ENCODE assay signal across 10 mouse cellular contexts in the genomic region with DNA sequence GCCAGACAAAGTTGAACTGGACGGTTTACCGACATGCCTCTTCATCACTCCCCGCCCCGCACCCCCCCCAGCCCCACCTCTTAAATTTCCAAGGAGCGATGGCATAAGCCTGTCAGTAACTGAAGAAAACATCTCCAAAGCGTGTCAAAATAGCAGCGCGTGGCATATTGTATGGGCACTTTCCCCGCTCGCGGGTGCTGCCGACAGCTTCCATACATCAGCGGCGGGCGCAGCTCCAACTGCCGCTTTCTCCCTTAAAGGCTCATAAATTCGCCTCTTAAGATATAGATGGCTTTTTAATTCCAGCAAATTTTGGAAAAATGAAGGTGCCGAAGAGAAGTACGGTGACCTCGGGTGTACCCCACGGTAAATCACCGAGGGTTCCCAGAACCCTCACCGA.
A peak's percentile ranks its signal among the peaks of the same experiment; 100 is the strongest.
DNase-seq lines count a peak whose midpoint lies in the region; ATAC-seq lines count a peak whose summit lies in the region.
"Had no signal": no experiment of that assay in that cellular context is flagged by ENCODE, and none has a peak within 500 bp of the region (broad histone marks: within the 10 kb centered on the region; RNA-seq: fewer than 3 reads in every experiment).

No protein-coding gene starts in this region.

- H3K27ac ChIP-seq in neural tube, embryonic 11.5 days (ENCODE audit: low read depth, low read length), result no peak overlapping the region
- H3K27ac ChIP-seq in hindbrain, embryonic 10.5 days, result peak overlapping the region; percentile 66
- H3K27ac ChIP-seq in midbrain, embryonic 15.5 days, result no peak overlapping the region
- H3K27ac ChIP-seq: liver, embryonic 13.5 days had no signal

- no peaks in the 10 kb centered on the region for H3K9me3 ChIP-seq in neural tube, embryonic 11.5 days (ENCODE audit: control insufficient read depth, low read length)
- no peaks in the 10 kb centered on the region for H3K9me3 ChIP-seq in hindbrain, embryonic 10.5 days
- H3K9me3 ChIP-seq in midbrain, embryonic 15.5 days, result no peaks in the 10 kb centered on the region
- H3K9me3 ChIP-seq: liver, embryonic 13.5 days had no signal

- 19% methylated on average over 23 of the region's 23 CpGs for WGBS in neural tube, embryonic 11.5 days
- 21% methylated on average over 23 of the region's 23 CpGs for WGBS in hindbrain, embryonic 10.5 days
- whole genome bisulfite sequencing in midbrain, embryonic 15.5 days, result 10% methylated on average over 23 of the region's 23 CpGs

- H3K4me2 ChIP-seq in neural tube, embryonic 11.5 days (ENCODE audit: low read depth), result peak overlapping the region; percentile 31
- peak overlapping the region; percentile 43 for H3K4me2 ChIP-seq in midbrain, embryonic 15.5 days
- H3K4me2 ChIP-seq: liver, embryonic 13.5 days had no signal

- H3K4me1 ChIP-seq in neural tube, embryonic 11.5 days (ENCODE audit: control insufficient read depth, insufficient read depth, low read length), result peaks cover 37% of the 10 kb centered on the region
- peaks cover 57% of the 10 kb centered on the region for H3K4me1 ChIP-seq in hindbrain, embryonic 10.5 days (replicated peaks)
- H3K4me1 ChIP-seq in midbrain, embryonic 15.5 days, result peaks cover 44% of the 10 kb centered on the region

- 0 out of 2 replicates have a peak, but pooled peaks cover 8% of the 10 kb centered on the region for H3K27me3 ChIP-seq in neural tube, embryonic 11.5 days (ENCODE audit: control insufficient read depth, insufficient read depth, low read length)
- peaks cover 70% of the 10 kb centered on the region for H3K27me3 ChIP-seq in hindbrain, embryonic 10.5 days (ENCODE audit: insufficient read depth, poor library complexity, severe bottlenecking)
- H3K27me3 ChIP-seq in midbrain, embryonic 15.5 days (replicated peaks), result 0 out of 2 replicates have a peak, but pooled peaks cover 4% of the 10 kb centered on the region

- no peak for ATAC-seq in neural tube, embryonic 11.5 days (ENCODE audit: insufficient read depth, low FRiP score, low TSS enrichment)
- ATAC-seq in midbrain, embryonic 15.5 days (replicated peaks), result no peak

- H3K4me3 ChIP-seq in neural tube, embryonic 11.5 days (ENCODE audit: low read depth, low read length), result peak overlapping the region; percentile 7; the same call in 1 of the 2 replicates
- H3K4me3 ChIP-seq in hindbrain, embryonic 10.5 days, result peak overlapping the region; percentile 41
- peak overlapping the region; percentile 18 for H3K4me3 ChIP-seq in midbrain, embryonic 15.5 days
- H3K4me3 ChIP-seq: liver, embryonic 13.5 days had no signal

- H3K9ac ChIP-seq in neural tube, embryonic 11.5 days (ENCODE audit: low read length), result no peak overlapping the region
- peak overlapping the region; percentile 6; the same call in 1 of the 2 replicates for H3K9ac ChIP-seq in midbrain, embryonic 15.5 days
- H3K9ac ChIP-seq: liver, embryonic 13.5 days had no signal

- H3K36me3 ChIP-seq in neural tube, embryonic 11.5 days (ENCODE audit: control insufficient read depth, insufficient read depth, low read length), result no peaks in the 10 kb centered on the region
- H3K36me3 ChIP-seq in hindbrain, embryonic 10.5 days, result no peaks in the 10 kb centered on the region
- no peaks in the 10 kb centered on the region for H3K36me3 ChIP-seq in midbrain, embryonic 15.5 days (replicated peaks)
- H3K36me3 ChIP-seq: liver, embryonic 13.5 days had no signal

- peak; percentile 58 for DNase-seq in neural tube, embryonic 11.5 days (ENCODE audit: low spot score)
- DNase-seq in neural tube, embryonic 10.5 days (ENCODE audit: extremely low spot score, low spot score), result no peak
- DNase-seq in hindbrain, embryonic 10.5 days (ENCODE audit: low spot score), result no peak
- DNase-seq in cerebellum, postnatal 4 days (ENCODE audit: low spot score in 2 of 2), result no peak
- no peak for DNase-seq in natural killer cell, adult 2 months (ENCODE audit: low spot score in 2 of 2)
- no peak for DNase-seq in cerebellum, adult 11-12 months
- DNase-seq: kidney, adult 8-10 months; layer of hippocampus, postnatal 36 days; liver, embryonic 13.5 days had no signal
